Mouse (Mus musculus) stomach, embryonic 14.5 days (tissue): ENCODE measurements at regions not wholly inside any gene's neighbourhood (a gene's known extent, or its start where the extent isn't known, plus 50 kb on each side); places are given as distances from the start of the nearest gene placed in this dataset.

Source experiments
- ATAC-seq: fragments of 200-750 bp; cut with Nextera tagmentation; 2 replicates; pipeline ENCODE4 v1.8.0; 2017; ENCODE audit warnings: low read depth, moderate TSS enrichment; ENCODE audit not compliant: insufficient number of reproducible peaks, insufficient read depth, low FRiP score
- H3K27ac ChIP-seq: fragments of 300-500 bp; sonication (generic); 2 replicates; pipeline ENCODE4 v1.5.1; 2014; ENCODE audit warnings: mild to moderate bottlenecking, low read length, moderate library complexity, mixed read lengths
- H3K27me3 ChIP-seq: fragments of 300-500 bp; sonication (generic); 2 replicates; pipeline ENCODE4 v1.6.1; 2014; ENCODE audit warnings: low read length, control low read depth, mixed read lengths; ENCODE audit not compliant: control insufficient read depth, insufficient read depth
- H3K36me3 ChIP-seq: fragments of 300-500 bp; sonication (generic); 2 replicates; pipeline ENCODE4 v1.6.1; 2014; ENCODE audit warnings: mild to moderate bottlenecking, control low read depth, low read length, moderate library complexity, mixed read lengths; ENCODE audit not compliant: control insufficient read depth, insufficient read depth
- H3K4me1 ChIP-seq: fragments of 300-500 bp; sonication (generic); 2 replicates; pipeline ENCODE4 v1.6.1; 2014; ENCODE audit warnings: low read length, control low read depth, mixed read lengths; ENCODE audit not compliant: control insufficient read depth, insufficient read depth
- H3K4me2 ChIP-seq: fragments of 300-500 bp; sonication (generic); replicated peaks from 2 replicates; pipeline ENCODE4 v1.6.1; 2014; ENCODE audit warnings: low read depth, low read length, control low read depth
- H3K4me3 ChIP-seq: fragments of 300-500 bp; sonication (generic); 2 replicates; pipeline ENCODE4 v1.5.1; 2014; ENCODE audit warnings: low read depth, low read length, control low read depth
- H3K9ac ChIP-seq: fragments of 300-500 bp; sonication (generic); replicated peaks from 2 replicates; pipeline ENCODE4 v1.6.1; 2014; ENCODE audit warnings: low read depth, mild to moderate bottlenecking, control low read depth, low read length, moderate library complexity, mixed read lengths
- H3K9me3 ChIP-seq: fragments of 300-500 bp; sonication (generic); 2 replicates; pipeline ENCODE4 v1.6.1; 2016; ENCODE audit warnings: low read depth, low read length, control low read depth; ENCODE audit not compliant: control insufficient read depth
- WGBS: fragments of 180-500 bp; shearing (Covaris S2); extraction: QIAGEN DNeasy Blood & Tissue Kit; methylation state at CpG from one replicate; pipeline ENCODE4 v1.1.7; 2014; 5-methylcytosine and 5-hydroxymethylcytosine counted together

DNA sequence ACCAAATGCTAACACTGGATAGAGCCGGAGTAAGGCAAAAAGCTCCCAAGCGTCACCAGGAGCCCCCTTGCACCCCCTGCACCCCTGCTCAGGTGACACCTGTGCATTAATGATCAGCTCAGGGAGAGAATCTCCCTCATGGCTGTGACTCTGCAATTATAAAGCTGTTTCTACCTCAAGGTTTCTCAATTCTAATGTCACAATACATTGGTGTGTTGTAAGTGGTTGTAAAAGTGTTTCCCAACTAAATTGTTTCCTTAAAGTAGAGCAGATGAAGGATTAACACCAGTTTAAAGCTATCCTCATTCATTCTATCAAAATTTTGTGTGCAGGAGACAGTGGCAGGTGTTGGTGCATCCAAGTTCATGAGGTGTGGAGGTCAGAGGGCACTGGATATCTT is 65.6 kb upstream of the Rbms1 start:
- Histone ChIP-seq H3K27ac (no peak overlapping the region), H3K4me1 (no peaks in the 10 kb centered on the region), H3K4me2 (no peak overlapping the region), H3K9me3 (no peaks in the 10 kb centered on the region), H3K36me3 (no peaks in the 10 kb centered on the region), H3K4me3 (no peak overlapping the region), H3K27me3 (no peaks in the 10 kb centered on the region), H3K9ac (no peak overlapping the region)
- 75% methylated on average over 2 of the region's 2 CpGs for WGBS
- ATAC-seq: no peak

DNA sequence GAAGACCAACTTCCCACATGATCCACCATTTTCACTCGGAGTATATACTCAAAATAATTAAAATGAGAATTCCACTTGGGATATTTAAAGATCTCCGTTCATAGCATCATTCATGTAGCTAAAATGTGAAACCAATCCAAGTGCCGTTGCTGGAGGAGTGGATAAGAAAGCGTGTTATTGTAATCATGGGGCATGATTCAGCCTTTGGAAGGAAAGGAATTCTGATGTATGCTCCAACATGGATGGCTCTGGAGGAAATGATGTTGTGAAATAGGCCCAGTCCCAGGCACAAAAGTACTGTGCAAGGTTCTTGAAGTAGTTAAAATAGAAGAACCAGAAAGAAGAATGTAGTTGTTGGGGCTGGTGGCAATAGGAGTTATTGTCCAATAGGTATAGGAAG is 64.7 kb upstream of the Rbms1 start:
- Histone ChIP-seq H3K36me3 (no peaks in the 10 kb centered on the region), H3K9me3 (no peaks in the 10 kb centered on the region), H3K4me3 (no peak overlapping the region), H3K27ac (no peak overlapping the region), H3K27me3 (no peaks in the 10 kb centered on the region), H3K4me2 (no peak overlapping the region), H3K4me1 (no peaks in the 10 kb centered on the region), H3K9ac (no peak overlapping the region)
- ATAC-seq: no peak
- WGBS: 85% methylated on average over 4 of the region's 4 CpGs

DNA sequence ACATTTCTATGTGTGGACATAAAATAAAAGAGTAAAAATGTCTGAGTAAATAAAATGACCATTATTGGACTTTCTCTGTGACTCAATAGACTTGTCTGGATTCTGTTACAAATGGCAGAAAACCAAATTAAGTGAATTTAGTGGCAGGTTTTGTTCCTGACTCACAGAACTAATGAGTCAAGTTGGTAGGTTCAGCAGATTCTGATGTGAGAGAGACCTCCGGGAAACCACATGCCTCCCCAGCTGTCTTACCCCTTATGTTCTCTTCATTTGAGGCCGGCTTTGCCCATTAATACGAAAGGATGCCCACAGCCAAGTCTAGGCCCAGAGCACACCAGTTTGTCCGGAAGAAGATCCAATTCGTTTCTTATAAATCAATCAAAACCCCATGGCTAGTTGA is 59.4 kb upstream of the Rbms1 start:
- H3K36me3 ChIP-seq: no peaks in the 10 kb centered on the region
- no peaks in the 10 kb centered on the region for H3K4me1 ChIP-seq
- H3K9me3 ChIP-seq: no peaks in the 10 kb centered on the region
- no peaks in the 10 kb centered on the region for H3K27me3 ChIP-seq
- no peak for ATAC-seq
- no peak overlapping the region for H3K9ac ChIP-seq
- no peak overlapping the region for H3K4me3 ChIP-seq
- H3K4me2 ChIP-seq: no peak overlapping the region
- 87% methylated on average over 5 of the region's 5 CpGs for WGBS
- H3K27ac ChIP-seq: no peak overlapping the region

DNA sequence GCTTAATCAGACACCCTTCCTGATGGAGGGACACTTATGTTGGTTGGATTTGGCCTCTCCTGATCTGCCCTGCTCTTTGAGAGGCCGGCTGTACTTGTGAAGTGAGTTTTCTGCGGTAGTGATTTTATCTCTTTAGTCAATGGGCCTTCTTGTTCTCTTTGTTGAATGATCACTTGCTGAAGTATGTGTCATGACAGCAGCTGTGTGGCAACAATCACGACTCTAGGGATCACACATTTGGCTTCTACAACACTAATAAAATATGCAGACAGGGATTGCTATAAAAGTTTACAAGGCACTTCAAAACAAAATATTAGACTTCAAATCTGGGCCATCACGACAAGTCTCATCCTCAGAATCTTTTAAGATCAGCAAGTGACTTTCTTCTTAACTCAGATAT is 57.8 kb upstream of the Rbms1 start:
- H3K9ac ChIP-seq: no peak overlapping the region
- no peak for ATAC-seq
- H3K4me2 ChIP-seq: no peak overlapping the region
- no peak overlapping the region for H3K4me3 ChIP-seq
- H3K4me1 ChIP-seq: no peaks in the 10 kb centered on the region
- no peaks in the 10 kb centered on the region for H3K27me3 ChIP-seq
- WGBS: 62% methylated on average over 4 of the region's 4 CpGs
- no peaks in the 10 kb centered on the region for H3K36me3 ChIP-seq
- no peak overlapping the region for H3K27ac ChIP-seq
- H3K9me3 ChIP-seq: no peaks in the 10 kb centered on the region

DNA sequence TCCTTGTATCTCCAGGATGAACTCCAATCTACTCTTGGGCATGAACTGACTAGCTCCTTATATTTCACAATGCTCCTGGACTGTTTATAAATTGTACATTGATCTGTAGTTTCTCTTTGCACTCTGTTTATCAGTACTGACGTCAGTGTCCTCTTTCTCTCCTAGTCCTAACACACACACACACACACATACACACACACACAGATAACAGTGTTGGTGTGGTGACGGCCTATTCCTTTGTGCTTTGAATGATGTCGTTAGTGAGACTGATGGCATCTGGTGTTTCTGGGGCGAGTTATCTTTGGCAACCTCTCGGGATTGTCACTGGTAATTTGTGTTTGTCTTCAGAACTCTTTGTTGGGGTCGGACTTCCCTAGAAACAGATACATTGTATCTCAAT is 50.0 kb upstream of the Rbms1 start:
- ATAC-seq: no peak
- no peak overlapping the region for H3K4me3 ChIP-seq
- H3K36me3 ChIP-seq: no peaks in the 10 kb centered on the region
- no peak overlapping the region for H3K27ac ChIP-seq
- H3K9me3 ChIP-seq: no peaks in the 10 kb centered on the region
- no peaks in the 10 kb centered on the region for H3K4me1 ChIP-seq
- WGBS: 20% methylated on average over 6 of the region's 6 CpGs
- no peaks in the 10 kb centered on the region for H3K27me3 ChIP-seq
- H3K9ac ChIP-seq: no peak overlapping the region
- no peak overlapping the region for H3K4me2 ChIP-seq
